Mouse (Mus musculus) erythroblast, embryonic 14.5 days (primary cell): ENCODE measurements at regions not wholly inside any gene's neighbourhood (a gene's known extent, or its start where the extent isn't known, plus 50 kb on each side); places are given as distances from the start of the nearest gene placed in this dataset.

Source experiments
- H3K27me3 ChIP-seq: 2 replicates; pipeline ENCODE4 v1.6.1; 2012; ENCODE audit warnings: inconsistent platforms; ENCODE audit not compliant: control insufficient read depth
- H3K36me3 ChIP-seq: 2 replicates; pipeline ENCODE4 v1.6.1; 2012; ENCODE audit warnings: mild to moderate bottlenecking, inconsistent platforms; ENCODE audit not compliant: control insufficient read depth
- H3K4me1 ChIP-seq: 2 replicates; pipeline ENCODE4 v1.6.1; 2012; ENCODE audit warnings: inconsistent platforms; ENCODE audit not compliant: control insufficient read depth
- H3K4me3 ChIP-seq: replicated peaks from 2 replicates; pipeline ENCODE3; 2012; ENCODE audit warnings: moderate library complexity, mild to moderate bottlenecking, inconsistent platforms
- H3K9me3 ChIP-seq: 2 replicates; pipeline ENCODE4 v1.6.1; 2012; ENCODE audit warnings: low read length, inconsistent platforms, mixed read lengths; ENCODE audit not compliant: control insufficient read depth
- GATA1 ChIP-seq: IDR thresholded peaks from 2 replicates; pipeline ENCODE4 v1.6.1; 2012; ENCODE audit warnings: low read length, inconsistent platforms, mixed read lengths
- TAL1 ChIP-seq: IDR thresholded peaks from 3 replicates; pipeline ENCODE4 v1.6.1; 2012; ENCODE audit warnings: low read length, inconsistent platforms, mixed read lengths

GRCm38 (mm10) chr10:119037781-119038180 lies 167.8 kb upstream of the Dyrk2 start:
- H3K9me3 ChIP-seq: no peaks in the 10 kb centered on the region
- H3K4me3 ChIP-seq: no peak overlapping the region
- no peaks in the 10 kb centered on the region for H3K27me3 ChIP-seq
- H3K36me3 ChIP-seq: no peaks in the 10 kb centered on the region
- no peaks in the 10 kb centered on the region for H3K4me1 ChIP-seq
- no peak for TF ChIP-seq GATA1
- no peak for TF ChIP-seq TAL1

DNA sequence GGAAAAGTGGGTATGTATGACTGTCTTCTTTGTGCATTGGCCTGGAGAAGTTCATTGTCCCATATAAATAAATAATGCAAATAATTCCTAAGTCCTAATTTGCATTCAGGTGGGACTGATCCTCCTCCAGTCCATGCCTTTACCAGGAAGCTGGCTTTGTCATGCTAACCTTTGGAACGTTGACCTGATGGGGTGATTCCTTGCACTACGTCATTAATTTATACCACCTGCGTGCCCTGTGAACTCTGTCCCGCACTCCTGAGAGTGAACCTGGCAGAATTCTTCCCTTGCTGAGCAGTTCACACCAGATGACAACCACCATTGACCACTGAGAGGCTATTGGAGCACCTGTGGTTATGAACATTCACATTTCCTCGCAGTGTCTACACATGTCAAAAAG lies 165.9 kb upstream of the Dyrk2 start:
- Histone ChIP-seq H3K4me3 (no peak overlapping the region), H3K36me3 (no peaks in the 10 kb centered on the region), H3K27me3 (no peaks in the 10 kb centered on the region), H3K4me1 (no peaks in the 10 kb centered on the region), H3K9me3 (no peaks in the 10 kb centered on the region)
- no peak for TF ChIP-seq TAL1
- no peak for TF ChIP-seq GATA1

DNA sequence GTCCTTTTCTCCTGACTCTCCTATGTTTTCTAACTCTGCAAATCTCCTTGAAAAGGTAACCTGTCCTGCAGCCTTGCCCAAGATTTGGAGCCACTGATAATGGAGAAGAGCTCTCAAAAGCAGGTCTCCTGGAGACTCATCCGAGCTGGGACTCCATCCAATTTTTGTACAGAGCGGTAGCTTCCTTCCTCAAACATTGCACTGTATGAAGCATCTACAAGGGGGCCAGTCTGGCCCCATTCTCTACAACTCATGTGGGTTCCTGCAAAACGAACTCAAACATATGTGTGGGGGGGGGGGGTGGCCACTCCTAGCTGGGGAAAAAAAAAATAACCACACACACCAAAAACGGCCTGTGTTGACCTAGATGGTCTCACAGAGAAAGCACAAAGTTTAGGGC lies 164.4 kb upstream of the Dyrk2 start:
- H3K36me3 ChIP-seq: no peaks in the 10 kb centered on the region
- TF ChIP-seq GATA1 (no peak), TAL1 (no peak)
- H3K9me3 ChIP-seq: no peaks in the 10 kb centered on the region
- H3K4me3 ChIP-seq: no peak overlapping the region
- no peaks in the 10 kb centered on the region for H3K27me3 ChIP-seq
- H3K4me1 ChIP-seq: no peaks in the 10 kb centered on the region

GRCm38 (mm10) chr10:119031282-119032275 lies 161.6 kb upstream of the Dyrk2 start:
- Histone ChIP-seq H3K9me3 (no peaks in the 10 kb centered on the region), H3K36me3 (no peaks in the 10 kb centered on the region), H3K4me1 (no peaks in the 10 kb centered on the region), H3K27me3 (no peaks in the 10 kb centered on the region), H3K4me3 (no peak overlapping the region)
- TF ChIP-seq GATA1 (no peak), TAL1 (no peak)

DNA sequence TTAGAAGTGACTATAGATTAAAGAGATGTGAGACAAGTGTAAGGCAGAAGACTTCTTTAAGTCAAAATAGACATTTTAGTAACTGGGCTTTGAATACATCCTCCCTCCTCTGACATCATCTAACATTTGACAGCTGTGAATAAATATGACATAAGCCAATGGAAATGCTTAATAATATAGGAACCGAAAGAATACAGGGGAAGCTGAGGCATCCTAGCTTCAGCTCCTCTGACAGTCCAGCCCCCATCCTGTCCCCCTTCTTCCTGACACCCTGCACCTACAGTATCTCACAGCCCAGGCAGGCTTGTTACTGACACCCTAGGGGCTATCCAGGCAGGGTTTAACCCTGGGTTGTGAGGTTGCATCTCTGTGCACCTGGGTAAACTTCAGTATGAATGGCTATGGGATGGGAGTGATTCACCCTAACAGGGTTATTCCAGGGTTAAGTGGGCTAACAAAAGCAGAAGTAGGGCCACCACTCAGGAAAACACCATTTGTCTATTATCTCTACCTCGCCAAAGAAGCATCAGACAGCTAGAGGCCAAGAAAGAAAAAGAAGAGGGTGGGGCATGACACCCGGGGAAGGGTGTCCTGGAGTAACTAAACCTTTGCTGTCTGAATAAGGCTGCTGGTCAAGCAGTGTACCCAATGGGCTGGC lies 158.6 kb upstream of the Dyrk2 start:
- H3K4me1 ChIP-seq: no peaks in the 10 kb centered on the region
- H3K9me3 ChIP-seq: no peaks in the 10 kb centered on the region
- H3K27me3 ChIP-seq: no peaks in the 10 kb centered on the region
- TF ChIP-seq TAL1: no peak
- no peak for TF ChIP-seq GATA1
- no peak overlapping the region for H3K4me3 ChIP-seq
- H3K36me3 ChIP-seq: no peaks in the 10 kb centered on the region

DNA sequence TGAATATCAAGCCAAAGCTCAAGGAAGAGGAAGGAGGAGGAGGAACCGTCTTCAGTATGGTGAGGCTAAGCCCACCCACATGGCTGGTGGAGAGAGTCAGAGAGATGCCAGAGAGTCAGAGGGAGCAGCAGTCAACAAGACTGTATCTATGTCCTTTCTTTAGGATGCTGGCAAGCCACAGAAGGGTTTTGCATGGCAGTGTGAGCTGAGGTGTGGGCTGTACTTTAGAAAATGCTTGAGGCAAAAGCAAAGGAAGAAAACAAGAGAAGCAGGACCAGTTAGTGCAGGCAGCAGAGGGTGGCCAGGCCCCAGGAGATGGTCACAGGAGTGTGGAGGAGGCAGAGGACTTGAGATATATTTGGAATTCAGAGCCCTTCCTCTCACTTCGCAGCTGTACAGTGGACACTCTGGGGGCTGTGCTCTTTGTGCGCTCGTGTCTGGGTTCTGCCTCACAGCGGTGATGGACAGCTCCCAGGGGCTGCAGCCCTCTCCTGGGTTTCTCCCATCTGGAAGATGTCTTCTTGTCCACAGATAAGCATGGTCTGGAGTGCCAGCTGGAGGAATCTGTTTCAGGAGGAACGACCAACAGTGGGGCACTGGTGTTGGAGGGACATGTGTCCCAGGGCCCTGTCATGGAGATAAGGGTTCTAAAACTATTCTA lies 157.4 kb upstream of the Dyrk2 start:
- H3K4me3 ChIP-seq: no peak overlapping the region
- TF ChIP-seq TAL1 (no peak), GATA1 (no peak)
- no peaks in the 10 kb centered on the region for H3K36me3 ChIP-seq
- no peaks in the 10 kb centered on the region for H3K4me1 ChIP-seq
- H3K27me3 ChIP-seq: no peaks in the 10 kb centered on the region
- H3K9me3 ChIP-seq: no peaks in the 10 kb centered on the region

DNA sequence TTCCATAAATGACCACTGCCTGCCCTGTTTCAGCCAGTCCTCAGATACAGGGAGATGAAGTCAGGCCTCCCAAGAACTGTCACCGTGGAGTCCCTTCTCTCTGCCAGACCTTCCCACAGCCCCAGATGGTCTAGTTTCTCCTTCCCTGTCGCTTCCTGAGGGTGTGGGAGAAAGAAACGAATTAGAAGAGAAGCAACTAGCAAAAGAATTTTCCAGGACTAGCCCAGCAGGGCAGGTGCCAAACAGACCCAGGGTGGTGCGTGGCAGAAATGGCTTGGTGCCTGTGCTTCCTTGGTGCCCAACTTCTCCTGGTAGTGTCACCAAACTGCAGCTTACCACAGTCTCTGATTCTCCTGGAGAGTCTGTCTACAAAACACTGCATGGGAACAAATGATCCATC lies 156.3 kb upstream of the Dyrk2 start:
- TF ChIP-seq GATA1: no peak
- no peaks in the 10 kb centered on the region for H3K4me1 ChIP-seq
- peaks cover 2% of the 10 kb centered on the region; the same call in 1 of the 2 replicates for H3K9me3 ChIP-seq
- no peaks in the 10 kb centered on the region for H3K36me3 ChIP-seq
- H3K27me3 ChIP-seq: no peaks in the 10 kb centered on the region
- no peak overlapping the region for H3K4me3 ChIP-seq

GRCm38 (mm10) chr10:119024425-119024824 lies 154.4 kb upstream of the Dyrk2 start:
- peaks cover 4% of the 10 kb centered on the region; the same call in 1 of the 2 replicates for H3K9me3 ChIP-seq
- no peaks in the 10 kb centered on the region for H3K36me3 ChIP-seq
- no peaks in the 10 kb centered on the region for H3K27me3 ChIP-seq
- H3K4me3 ChIP-seq: no peak overlapping the region
- TF ChIP-seq TAL1 (no peak), GATA1 (no peak)
- no peaks in the 10 kb centered on the region for H3K4me1 ChIP-seq

GRCm38 (mm10) chr10:119019082-119019481 lies 149.1 kb upstream of the Dyrk2 start:
- no peaks in the 10 kb centered on the region for H3K27me3 ChIP-seq
- no peak overlapping the region for H3K4me3 ChIP-seq
- H3K4me1 ChIP-seq: no peaks in the 10 kb centered on the region
- peaks cover 4% of the 10 kb centered on the region; the same call in 1 of the 2 replicates for H3K9me3 ChIP-seq
- no peaks in the 10 kb centered on the region for H3K36me3 ChIP-seq
- TF ChIP-seq GATA1 (no peak), TAL1 (no peak)
